Mouse (Mus musculus): ENCODE measurements around the gene Tex29. TPM values are rescaled to one million over a fixed set of nuclear protein-coding genes. Genes with fewer than 3 reads are reported as not detected.

Tex29 gene
- total RNA-seq, 1 experiment from 2014 or later = not detected

DNA sequence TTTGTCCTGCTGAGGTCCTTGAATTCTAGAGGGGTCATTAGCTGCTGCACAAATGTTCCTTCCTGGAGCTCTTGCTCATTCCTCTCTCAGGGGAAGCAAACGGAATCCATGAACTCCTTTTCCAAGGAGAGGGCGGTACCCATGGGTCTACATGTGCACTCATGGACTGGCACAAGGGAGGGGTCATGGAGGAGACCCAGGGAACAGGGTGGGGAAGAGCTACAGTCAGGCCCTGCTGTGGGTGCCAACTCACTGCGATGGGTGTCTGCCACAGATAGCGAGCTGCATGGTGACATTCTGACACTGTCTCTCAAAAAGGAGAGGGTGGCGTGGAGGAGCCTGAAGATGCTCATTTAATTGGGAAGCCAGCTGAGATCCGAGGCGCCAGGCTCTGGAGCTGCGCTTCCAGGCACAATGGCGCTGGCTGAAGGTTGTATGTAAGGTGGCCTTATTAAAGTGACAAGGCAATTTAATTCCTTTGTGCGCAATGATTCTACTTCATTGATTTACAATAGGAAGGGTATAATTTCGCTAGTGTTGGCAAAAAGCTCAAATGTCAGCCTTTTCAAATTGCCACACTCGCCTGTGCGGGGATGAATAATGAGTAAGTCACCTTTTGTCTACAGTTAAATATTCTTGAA, 55.9 kb downstream of the Tex29 start:
- no peak for ATAC-seq (replicated peaks; ENCODE audit: insufficient number of reproducible peaks, low FRiP score, low TSS enrichment, poor library complexity, severe bottlenecking)

DNA sequence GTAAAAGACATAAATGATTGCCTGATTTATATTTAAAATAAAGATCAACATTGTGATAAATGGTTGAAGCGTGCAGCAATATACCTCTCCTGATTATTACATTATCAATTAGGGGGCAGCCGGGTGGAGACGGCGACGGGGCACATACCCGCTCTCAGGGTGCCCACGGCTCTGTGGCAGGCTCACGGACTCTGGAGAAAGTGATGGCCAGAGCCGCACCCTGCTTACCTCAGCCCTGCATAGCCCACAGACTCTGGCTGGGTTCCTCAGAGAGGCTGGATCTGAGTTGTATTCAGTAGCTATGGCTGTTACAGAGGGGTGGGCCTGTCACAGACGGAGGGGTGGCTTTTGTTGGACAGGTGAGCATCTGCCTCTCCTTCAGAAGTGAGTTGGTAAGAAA, 56.4 kb downstream of the Tex29 start:
- no peak for ATAC-seq (replicated peaks; ENCODE audit: insufficient number of reproducible peaks, low FRiP score, low TSS enrichment, poor library complexity, severe bottlenecking)

GRCm38 (mm10) chr8:11898814-11899213, 58.5 kb downstream of the Tex29 start:
- no peak for ATAC-seq (replicated peaks; ENCODE audit: insufficient number of reproducible peaks, low FRiP score, low TSS enrichment, poor library complexity, severe bottlenecking)

Other genes with a start within 250 kb of the Tex29 start
- 48.7 to 67.5 TPM (median 49.7 TPM) in 3 replicates for gene Ankrd10, start 204.7 kb upstream of the Tex29 start, total RNA-seq (2017)
- not detected in 3 replicates for gene 1700016D06Rik, start 139.4 kb upstream of the Tex29 start, total RNA-seq (2017)
- gene Arhgef7, start 112.8 kb upstream of the Tex29 start, total RNA-seq (2017) = 24.6 to 43.1 TPM (median 27.3 TPM) in 3 replicates

Data from monocyte, adult 5-6 weeks (primary cell).